Mouse (Mus musculus): Measurements from ENCODE around the gene Phf21a. TPM values are rescaled to one million over a fixed set of nuclear protein-coding genes. Genes with fewer than 3 reads are reported as not detected.

Phf21a gene
- total and polyA plus RNA-seq, 3 experiments, result 8.8 to 76.4 (median 26.8) TPM

DNA sequence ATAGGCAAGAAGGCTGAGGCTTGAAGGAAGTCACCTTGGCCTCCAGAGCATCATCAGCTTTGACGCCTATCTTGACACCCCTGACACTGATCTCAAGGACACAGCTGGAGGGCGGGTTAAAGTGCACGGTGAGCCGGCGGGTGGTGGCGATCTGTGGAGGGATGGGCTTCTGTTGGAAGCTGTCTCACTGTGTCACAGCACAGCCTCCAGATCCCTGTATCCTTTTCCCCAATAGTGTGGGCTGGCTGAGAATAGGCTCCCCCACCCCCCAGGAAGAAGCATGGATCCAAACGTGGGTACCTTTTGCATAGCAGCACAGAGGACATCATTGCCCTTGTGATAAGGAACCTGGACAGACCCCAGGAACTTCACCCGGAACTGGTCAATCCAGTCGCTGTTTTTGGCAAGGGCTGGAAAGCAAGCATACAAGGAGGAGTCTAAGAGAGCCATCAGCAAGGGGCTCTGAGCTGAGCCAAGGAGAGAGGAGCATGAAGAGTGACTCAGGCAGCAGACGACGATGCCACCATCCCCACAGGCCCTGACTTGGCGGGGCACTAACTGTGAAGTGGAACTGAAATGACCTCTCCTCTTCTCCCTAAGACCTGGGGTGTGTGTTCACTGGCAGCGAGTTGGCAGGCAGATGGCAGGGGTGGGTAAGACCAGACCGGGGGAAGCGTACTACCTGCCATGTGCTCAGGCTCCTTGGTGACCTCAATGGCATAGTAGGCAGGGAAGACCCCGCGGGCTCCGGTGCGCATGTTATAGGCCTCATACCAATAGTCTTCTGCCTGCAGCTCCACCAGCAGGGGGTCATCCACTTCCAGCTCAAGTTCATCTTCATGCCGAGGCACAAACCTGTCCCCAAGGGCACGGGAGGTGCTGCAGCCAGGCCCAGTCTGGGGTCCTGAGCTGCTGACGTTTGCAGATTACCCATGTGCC is 292.5 kb downstream of the Phf21a start:
- H3K4me1 ChIP-seq (ENCODE audit: insufficient read depth, low read depth, low read length), result peaks cover 20% of the 10 kb centered on the region; the same call in 1 of the 2 replicates
- peaks cover 61% of the 10 kb centered on the region for H3K27me3 ChIP-seq (ENCODE audit: insufficient read depth, low read length)
- H3K36me3 ChIP-seq (replicated peaks), result peaks cover 35% of the 10 kb centered on the region
- H3K4me3 ChIP-seq (ENCODE audit: low read depth, low read length), result no peak overlapping the region
- DNase-seq (ENCODE audit: low spot score) (no peak), ATAC-seq (ENCODE audit: extremely low read depth, insufficient number of reproducible peaks, low FRiP score, poor library complexity, severe bottlenecking) (no peak)
- H3K9me3 ChIP-seq (replicated peaks), result no peaks in the 10 kb centered on the region
- TF ChIP-seq GATA2 (IDR thresholded peaks at IDR 0.05; ENCODE audit: borderline replicate concordance, low read depth, low read length) (no peak), GATA1 (IDR thresholded peaks at IDR 0.05; ENCODE audit: borderline replicate concordance, low read length) (no peak)

DNA sequence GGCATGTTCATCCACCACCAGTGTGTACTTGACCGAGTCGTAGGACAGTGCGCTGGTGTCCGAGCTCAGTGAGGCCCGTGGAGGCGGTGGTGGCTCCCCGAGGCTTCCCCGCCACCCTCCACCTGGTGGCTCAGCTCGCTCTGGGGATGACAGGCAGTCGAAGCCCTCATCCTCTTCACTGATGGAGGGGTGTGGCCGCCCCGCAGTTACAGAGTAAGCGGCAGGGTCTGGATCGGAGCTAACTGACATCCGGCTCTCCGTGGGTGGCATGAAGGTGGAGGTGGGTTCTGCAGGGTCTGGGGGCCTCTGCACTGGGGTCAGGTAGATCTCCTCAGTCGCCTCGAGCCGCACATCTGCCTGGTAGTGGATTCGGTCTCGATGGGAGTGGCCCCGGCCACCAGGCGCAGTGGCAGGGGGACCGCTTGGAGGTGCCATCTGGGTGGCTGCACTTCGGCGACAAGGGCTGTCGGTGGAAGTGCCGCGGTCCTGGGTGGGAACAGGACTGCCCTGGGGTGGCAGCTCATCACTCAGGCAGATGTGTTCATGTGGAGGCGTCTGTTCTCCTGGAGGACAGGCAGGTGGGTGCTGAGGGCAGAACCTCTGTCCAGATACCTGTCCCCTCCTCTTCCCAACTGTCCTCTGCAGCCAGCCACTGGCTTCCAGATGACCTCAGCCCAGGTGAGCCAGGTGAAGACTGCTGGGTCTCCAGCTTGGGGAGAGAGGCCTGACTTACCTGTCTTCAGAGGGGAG is 294.1 kb downstream of the Phf21a start:
- Histone ChIP-seq H3K36me3 (replicated peaks) (peaks cover 19% of the 10 kb centered on the region), H3K27me3 (ENCODE audit: insufficient read depth, low read length) (peaks cover 78% of the 10 kb centered on the region)

DNA sequence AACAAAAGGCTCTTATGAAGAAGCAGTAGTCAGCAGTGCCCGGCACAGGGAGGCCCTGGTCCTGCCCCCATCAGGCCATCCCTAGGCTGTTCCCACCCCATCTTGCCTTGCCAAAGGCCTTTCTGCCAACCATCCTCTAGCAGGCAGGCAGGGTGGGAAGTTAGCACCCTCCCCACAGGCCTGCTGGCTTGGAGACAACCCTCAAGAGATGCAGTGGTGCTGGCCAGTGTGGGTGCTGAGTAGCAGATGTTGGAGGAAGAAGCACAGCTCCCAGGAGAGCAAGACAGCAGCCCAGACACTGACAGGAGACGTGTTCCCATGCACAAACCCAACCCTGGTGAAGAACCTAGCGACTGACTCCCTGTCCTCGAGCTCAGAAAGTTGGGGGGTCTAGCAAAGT is 294.7 kb downstream of the Phf21a start:
- Histone ChIP-seq H3K4me3 (ENCODE audit: low read depth, low read length) (no peak overlapping the region), H3K4me1 (ENCODE audit: insufficient read depth, low read depth, low read length) (peaks cover 20% of the 10 kb centered on the region; the same call in 1 of the 2 replicates), H3K27me3 (ENCODE audit: insufficient read depth, low read length) (peaks cover 84% of the 10 kb centered on the region), H3K36me3 (replicated peaks) (peaks cover 12% of the 10 kb centered on the region), H3K9me3 (replicated peaks) (no peaks in the 10 kb centered on the region)
- no peak for DNase-seq (ENCODE audit: low spot score)
- no peak for ATAC-seq (ENCODE audit: extremely low read depth, insufficient number of reproducible peaks, low FRiP score, poor library complexity, severe bottlenecking)
- TF ChIP-seq CTCF (IDR thresholded peaks at IDR 0.05; ENCODE audit: low read depth, low read length) (no peak), TAL1 (conservative IDR thresholded peaks at IDR 0.05; ENCODE audit: low read depth, low read length) (no peak), GATA1 (IDR thresholded peaks at IDR 0.05; ENCODE audit: borderline replicate concordance, low read length) (no peak), GATA2 (IDR thresholded peaks at IDR 0.05; ENCODE audit: borderline replicate concordance, low read depth, low read length) (no peak), POLR2AphosphoS5 (IDR thresholded peaks at IDR 0.05; ENCODE audit: insufficient replicate concordance, low read depth, low read length) (no peak)

More for the DNA sequence above, 294.1 kb downstream of the Phf21a start:
- H3K4me3 ChIP-seq (ENCODE audit: low read depth, low read length), result no peak overlapping the region
- no peaks in the 10 kb centered on the region for H3K9me3 ChIP-seq (replicated peaks)
- ATAC-seq (ENCODE audit: extremely low read depth, insufficient number of reproducible peaks, low FRiP score, poor library complexity, severe bottlenecking) (no peak), DNase-seq (ENCODE audit: low spot score) (no peak)
- TF ChIP-seq CTCF (IDR thresholded peaks at IDR 0.05; ENCODE audit: low read depth, low read length) (no peak), TAL1 (conservative IDR thresholded peaks at IDR 0.05; ENCODE audit: low read depth, low read length) (no peak), GATA2 (IDR thresholded peaks at IDR 0.05; ENCODE audit: borderline replicate concordance, low read depth, low read length) (no peak), GATA1 (IDR thresholded peaks at IDR 0.05; ENCODE audit: borderline replicate concordance, low read length) (no peak), POLR2AphosphoS5 (IDR thresholded peaks at IDR 0.05; ENCODE audit: insufficient replicate concordance, low read depth, low read length) (no peak)
- peaks cover 20% of the 10 kb centered on the region; the same call in 1 of the 2 replicates for H3K4me1 ChIP-seq (ENCODE audit: insufficient read depth, low read depth, low read length)

DNA sequence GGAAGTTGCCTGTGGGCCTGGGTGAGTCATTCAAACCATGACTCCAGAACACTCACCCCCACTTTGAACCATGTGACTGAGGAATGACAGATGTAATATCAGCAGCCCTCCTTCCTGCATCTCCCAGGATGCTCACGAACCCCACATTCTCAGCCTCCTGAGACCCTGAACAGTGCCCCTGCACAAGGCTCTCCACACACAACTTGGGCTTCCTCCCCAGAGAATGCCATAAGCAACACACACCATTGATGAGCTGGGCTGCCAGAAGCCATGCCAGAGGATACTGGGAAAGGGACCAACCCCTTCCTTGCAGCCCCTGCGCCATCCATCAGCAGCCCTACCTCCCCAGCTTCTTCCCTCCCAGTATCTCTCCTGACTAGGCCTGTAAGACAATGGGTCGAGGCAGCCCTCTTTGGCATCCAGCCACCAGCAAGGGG is 295.2 kb downstream of the Phf21a start:
- Histone ChIP-seq H3K9me3 (replicated peaks) (no peaks in the 10 kb centered on the region), H3K36me3 (replicated peaks) (peaks cover 8% of the 10 kb centered on the region), H3K4me3 (ENCODE audit: low read depth, low read length) (no peak overlapping the region), H3K27me3 (ENCODE audit: insufficient read depth, low read length) (peaks cover 89% of the 10 kb centered on the region), H3K4me1 (ENCODE audit: insufficient read depth, low read depth, low read length) (peaks cover 22% of the 10 kb centered on the region)
- DNase-seq (ENCODE audit: low spot score), result no peak
- ATAC-seq (ENCODE audit: extremely low read depth, insufficient number of reproducible peaks, low FRiP score, poor library complexity, severe bottlenecking), result no peak
- TF ChIP-seq CTCF (IDR thresholded peaks at IDR 0.05; ENCODE audit: low read depth, low read length) (no peak), GATA2 (IDR thresholded peaks at IDR 0.05; ENCODE audit: borderline replicate concordance, low read depth, low read length) (no peak), GATA1 (IDR thresholded peaks at IDR 0.05; ENCODE audit: borderline replicate concordance, low read length) (no peak), TAL1 (conservative IDR thresholded peaks at IDR 0.05; ENCODE audit: low read depth, low read length) (no peak), POLR2AphosphoS5 (IDR thresholded peaks at IDR 0.05; ENCODE audit: insufficient replicate concordance, low read depth, low read length) (no peak)

DNA sequence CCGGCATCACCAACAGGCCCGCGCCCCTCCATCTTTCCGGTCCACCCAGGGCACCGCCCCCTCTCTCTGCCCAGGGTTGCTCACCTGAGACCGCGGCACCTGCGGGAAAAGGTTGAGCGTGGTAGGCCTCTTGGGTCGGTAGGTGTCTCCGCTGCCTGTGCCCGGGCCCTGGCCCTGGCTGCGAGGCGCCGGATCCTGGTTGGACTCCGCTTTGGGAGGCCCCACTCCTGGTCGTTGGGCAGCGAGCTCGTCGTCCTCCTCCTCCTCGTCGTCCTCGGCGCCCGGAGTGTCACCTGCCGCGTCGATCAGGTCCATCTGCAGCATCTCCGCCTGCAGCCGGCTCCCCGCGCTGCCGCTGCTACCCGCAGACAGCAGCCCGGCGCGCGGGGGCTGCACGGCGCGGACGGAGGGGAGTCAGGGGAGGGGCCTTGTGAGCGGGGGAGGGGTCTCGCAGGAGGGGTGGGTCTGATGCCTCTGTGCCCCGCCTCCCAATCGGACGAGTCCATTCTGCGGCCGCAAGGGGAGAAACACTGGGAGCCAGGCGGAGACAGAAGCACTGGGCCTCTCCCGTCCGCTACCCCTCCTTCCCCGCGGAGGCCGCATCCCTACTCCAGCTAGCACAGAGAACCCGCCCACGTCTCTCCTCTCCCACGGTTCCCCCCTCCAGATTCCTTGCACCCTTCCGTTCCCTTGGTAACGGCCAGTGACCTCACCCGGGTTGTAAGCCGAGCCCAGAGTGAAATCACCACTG is 296.1 kb downstream of the Phf21a start:
- Histone ChIP-seq H3K27me3 (ENCODE audit: insufficient read depth, low read length) (peaks cover 98% of the 10 kb centered on the region), H3K9me3 (replicated peaks) (no peaks in the 10 kb centered on the region), H3K4me3 (ENCODE audit: low read depth, low read length) (no peak overlapping the region), H3K4me1 (ENCODE audit: insufficient read depth, low read depth, low read length) (peaks cover 24% of the 10 kb centered on the region), H3K36me3 (replicated peaks) (no peaks in the 10 kb centered on the region)
- ATAC-seq (ENCODE audit: extremely low read depth, insufficient number of reproducible peaks, low FRiP score, poor library complexity, severe bottlenecking) (no peak), DNase-seq (ENCODE audit: low spot score) (no peak)
- TF ChIP-seq POLR2AphosphoS5 (IDR thresholded peaks at IDR 0.05; ENCODE audit: insufficient replicate concordance, low read depth, low read length) (no peak), GATA2 (IDR thresholded peaks at IDR 0.05; ENCODE audit: borderline replicate concordance, low read depth, low read length) (no peak), CTCF (IDR thresholded peaks at IDR 0.05; ENCODE audit: low read depth, low read length) (no peak)

All from G1E (cell line).